Mouse (Mus musculus) megakaryocyte, embryonic 14.5 days (primary cell): ENCODE results near the gene Cdon.

Experiments
- FLI1 ChIP-seq: IDR thresholded peaks from 2 replicates; pipeline ENCODE4 v1.6.1; 2012; ENCODE audit warnings: low read length, inconsistent platforms, mixed read lengths
- GATA1 ChIP-seq: IDR thresholded peaks from 3 replicates; pipeline ENCODE4 v1.6.1; 2012; ENCODE audit warnings: mixed read lengths, low read length, inconsistent platforms, borderline replicate concordance

DNA sequence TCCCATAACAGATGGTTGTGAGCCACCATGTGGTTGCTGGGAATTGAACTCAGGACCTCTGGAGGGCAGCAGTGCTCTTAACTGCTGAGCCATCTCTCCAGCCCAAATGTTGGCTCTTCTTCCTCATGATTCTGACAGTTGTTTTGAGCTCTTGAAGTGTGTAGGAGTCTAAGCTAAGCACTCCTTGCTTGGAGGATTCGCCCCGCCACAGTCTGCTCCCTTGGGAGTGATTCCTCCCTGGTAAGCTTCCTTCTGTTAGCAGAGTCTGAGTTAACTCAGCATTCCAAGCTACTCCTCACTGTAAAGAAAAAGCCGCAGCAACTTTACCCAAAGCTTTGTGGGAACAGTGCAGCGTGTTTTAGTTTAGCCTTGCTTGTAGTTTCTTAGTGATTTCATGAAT, 67.6 kb downstream of the Cdon start:
- TF ChIP-seq GATA1 (no peak), FLI1 (no peak)
